In genomic region chr11:114669651-114670168, GRCm38 (mm10) we compare ENCODE assay signal across 8 mouse cellular contexts. TPM values are rescaled to one million over a fixed set of nuclear protein-coding genes. Genes with fewer than 3 reads are reported as not detected.
DNase-seq lines count a peak whose midpoint lies in the region; ATAC-seq and TF ChIP-seq lines count a peak whose summit lies in the region.

No protein-coding gene starts in this region.

- H3K4me2 ChIP-seq in kidney, embryonic 14.5 days (replicated peaks; ENCODE audit: low read depth, low read length): peak overlapping the region; percentile 66
- H3K4me2 ChIP-seq in forebrain, embryonic 12.5 days: peak overlapping the region; percentile 94
- H3K4me2 ChIP-seq in liver, embryonic 12.5 days: peak overlapping the region; percentile 75

- in situ Hi-C loops in ES-E14 (cut with MboI; ENCODE audit: low sequenced_read_pairs in 2 of 2, unreplicated experiment in 2 of 2): no loop called here

- peaks cover 3% of the 10 kb centered on the region; the same call in 1 of the 2 replicates for H3K27me3 ChIP-seq in kidney, embryonic 14.5 days (ENCODE audit: control insufficient read depth, insufficient read depth, low read length)
- peaks cover 13% of the 10 kb centered on the region; the same call in 1 of the 2 replicates for H3K27me3 ChIP-seq in forebrain, embryonic 12.5 days
- peaks cover 13% of the 10 kb centered on the region; the same call in 1 of the 2 replicates for H3K27me3 ChIP-seq in liver, embryonic 12.5 days (replicated peaks)
- no peaks in the 10 kb centered on the region for H3K27me3 ChIP-seq in splenic B cell, adult 2 months (ENCODE audit: control insufficient read depth, insufficient read depth, low read length, poor library complexity, severe bottlenecking)

- H3K27ac ChIP-seq in kidney, embryonic 14.5 days (ENCODE audit: low read depth, low read length): peak overlapping the region; percentile 82; the same call in 1 of the 2 replicates
- H3K27ac ChIP-seq in ES-E14 (ENCODE audit: insufficient read depth, low read depth, low read length, poor library complexity, severe bottlenecking): peak overlapping the region; percentile 55; the same call in 1 of the 2 replicates
- peak overlapping the region; percentile 92; the same call in 1 of the 2 replicates for H3K27ac ChIP-seq in forebrain, embryonic 12.5 days
- H3K27ac ChIP-seq in liver, embryonic 12.5 days: peak overlapping the region; percentile 84

- 17% methylated on average over 12 of the region's 12 CpGs for WGBS in kidney, embryonic 14.5 days
- WGBS in forebrain, embryonic 12.5 days: 24% methylated on average over 12 of the region's 12 CpGs
- WGBS in liver, embryonic 12.5 days (ENCODE audit: insufficient replicate concordance): 9% methylated on average over 12 of the region's 12 CpGs

- no peaks in the 10 kb centered on the region for H3K9me3 ChIP-seq in kidney, embryonic 14.5 days (ENCODE audit: control insufficient read depth, low read length)
- no peaks in the 10 kb centered on the region for H3K9me3 ChIP-seq in ES-E14 (ENCODE audit: control insufficient read depth, insufficient read depth, low read depth, low read length)
- no peaks in the 10 kb centered on the region for H3K9me3 ChIP-seq in forebrain, embryonic 12.5 days
- H3K9me3 ChIP-seq in liver, embryonic 12.5 days (replicated peaks): no peaks in the 10 kb centered on the region

- peak overlapping the region; percentile 98 for H3K9ac ChIP-seq in kidney, embryonic 14.5 days (ENCODE audit: low read depth, low read length)
- peak overlapping the region; percentile 100 for H3K9ac ChIP-seq in ES-E14 (ENCODE audit: insufficient read depth, low read depth, low read length, poor library complexity, severe bottlenecking)
- peak overlapping the region; percentile 92 for H3K9ac ChIP-seq in forebrain, embryonic 12.5 days
- H3K9ac ChIP-seq in liver, embryonic 12.5 days: peak overlapping the region; percentile 89

- H3K4me1 ChIP-seq in kidney, embryonic 14.5 days (ENCODE audit: control insufficient read depth, insufficient read depth, low read length): peaks cover 10% of the 10 kb centered on the region; the same call in 1 of the 2 replicates
- peaks cover 0 to 27% of the 10 kb centered on the region in 2 experiments; a peak in 1 of 4 replicates for H3K4me1 ChIP-seq in ES-E14 (ENCODE audit: control insufficient read depth in 2 of 2, insufficient read depth in 2 of 2, low read length in 2 of 2, poor library complexity in 1 of 2)
- H3K4me1 ChIP-seq in forebrain, embryonic 12.5 days: peaks cover 20% of the 10 kb centered on the region
- peaks cover 61% of the 10 kb centered on the region for H3K4me1 ChIP-seq in liver, embryonic 12.5 days

- DNase-seq in kidney, postnatal 10 days: no peak
- no peak for DNase-seq in ES-E14 (ENCODE audit: low read depth, low spot score)
- DNase-seq in splenic B cell, adult 2 months (ENCODE audit: low read depth, low spot score): peak; percentile 37
- DNase-seq in right cerebral cortex, adult 18-20 months: no peak

- peak overlapping the region; percentile 89 for H3K4me3 ChIP-seq in kidney, embryonic 14.5 days (ENCODE audit: low read length)
- peak overlapping the region; percentile 97 to 99 for H3K4me3 ChIP-seq in ES-E14 (ENCODE audit: insufficient read depth in 1 of 2, low read depth in 1 of 2, low read length in 2 of 2, poor library complexity in 1 of 2, severe bottlenecking in 1 of 2)
- H3K4me3 ChIP-seq in forebrain, embryonic 12.5 days (replicated peaks): peak overlapping the region; percentile 88
- H3K4me3 ChIP-seq in liver, embryonic 12.5 days: peak overlapping the region; percentile 85

- peaks cover 41% of the 10 kb centered on the region for H3K36me3 ChIP-seq in kidney, embryonic 14.5 days (ENCODE audit: control insufficient read depth, insufficient read depth, low read length)
- peaks cover 49% of the 10 kb centered on the region for H3K36me3 ChIP-seq in ES-E14 (ENCODE audit: control insufficient read depth, insufficient read depth, low read length, poor library complexity, severe bottlenecking)
- H3K36me3 ChIP-seq in forebrain, embryonic 12.5 days (replicated peaks): peaks cover 39% of the 10 kb centered on the region
- peaks cover 46% of the 10 kb centered on the region for H3K36me3 ChIP-seq in liver, embryonic 12.5 days
- H3K36me3 ChIP-seq in splenic B cell, adult 2 months (ENCODE audit: control insufficient read depth, insufficient read depth, low read length, poor library complexity, severe bottlenecking): peaks cover 15% of the 10 kb centered on the region

- no peak for ATAC-seq in kidney, embryonic 14.5 days (ENCODE audit: low FRiP score, low TSS enrichment)
- no peak for ATAC-seq in forebrain, embryonic 12.5 days (ENCODE audit: low FRiP score)
- peak; percentile 16; the same call in 1 of the 2 replicates for ATAC-seq in liver, embryonic 12.5 days
- no peak for ATAC-seq in megakaryocyte progenitor cell, adult 5-6 weeks (replicated peaks; ENCODE audit: poor library complexity)

TF ChIP-seq in ES-E14, 5 proteins besides CTCF, POLR2A, EP300 and RAD21:
- TF ChIP-seq ZC3H11A (IDR thresholded peaks at IDR 0.05; ENCODE audit: borderline replicate concordance, low read depth, low read length): no peak
- TF ChIP-seq MAFK (IDR thresholded peaks at IDR 0.05; ENCODE audit: insufficient read depth, low read depth, low read length): no peak
- no peak for TF ChIP-seq CHD2 (IDR thresholded peaks at IDR 0.05; ENCODE audit: low read depth, low read length)
- no peak for TF ChIP-seq HCFC1 (IDR thresholded peaks at IDR 0.05; ENCODE audit: borderline replicate concordance, insufficient read depth, low read length)
- TF ChIP-seq ZNF384 (IDR thresholded peaks at IDR 0.05; ENCODE audit: low read depth, low read length): no peak

RNA-seq across cellular contexts. Expression of gene Rpl38, which starts 1.4 kb away (rescaled TPM):
- 1,061 and 1,397 TPM in 2 replicates for polyA plus RNA-seq in kidney, embryonic 14.5 days (2014; fragmentation: Nextera tagmentation; extraction: Ambion mirVana)
- 2,560 and 3,102 TPM in 2 replicates for total RNA-seq in ES-E14 (2012; rRNA removed)
- 859 and 942 TPM in 2 replicates for polyA plus RNA-seq in forebrain, embryonic 12.5 days (2016; fragmentation: Nextera tagmentation; extraction: Ambion mirVana)
- 1,173 and 1,181 TPM in 2 replicates for polyA plus RNA-seq in liver, embryonic 12.5 days (2016; fragmentation: Nextera tagmentation; extraction: Ambion mirVana)
- 1,088 and 1,176 TPM in 2 replicates for total RNA-seq in megakaryocyte progenitor cell, adult 5-6 weeks (2015)
- 3,319 and 5,175 TPM in 2 replicates for total RNA-seq in megakaryocyte progenitor cell, adult 5-6 weeks (2017)

RNA-seq across cellular contexts. Expression of gene Ttyh2, which starts 5.5 kb away (rescaled TPM):
- polyA plus RNA-seq in kidney, embryonic 14.5 days (2014; fragmentation: Nextera tagmentation; extraction: Ambion mirVana): 9.1 and 10.4 TPM in 2 replicates
- 16.7 and 40.0 TPM in 2 replicates for total RNA-seq in ES-E14 (2012; rRNA removed)
- polyA plus RNA-seq in forebrain, embryonic 12.5 days (2016; fragmentation: Nextera tagmentation; extraction: Ambion mirVana): 11.8 and 13.0 TPM in 2 replicates
- 5.6 and 6.1 TPM in 2 replicates for polyA plus RNA-seq in liver, embryonic 12.5 days (2016; fragmentation: Nextera tagmentation; extraction: Ambion mirVana)
- total RNA-seq in megakaryocyte progenitor cell, adult 5-6 weeks (2015): 3.1 and 4.0 TPM in 2 replicates
- total RNA-seq in megakaryocyte progenitor cell, adult 5-6 weeks (2017): 4.4 and 5.9 TPM in 2 replicates

RNA-seq across cellular contexts. Expression of gene Dnaic2, which starts 57.5 kb away (rescaled TPM):
- polyA plus RNA-seq in kidney, embryonic 14.5 days (2014; fragmentation: Nextera tagmentation; extraction: Ambion mirVana): 0.28 and 0.36 TPM in 2 replicates
- 0.71 and 2.6 TPM in 2 replicates for total RNA-seq in ES-E14 (2012; rRNA removed)
- 1.9 and 2.0 TPM in 2 replicates for polyA plus RNA-seq in forebrain, embryonic 12.5 days (2016; fragmentation: Nextera tagmentation; extraction: Ambion mirVana)
- 0.05 TPM in 1 of 2 replicates, not detected in the other for polyA plus RNA-seq in liver, embryonic 12.5 days (2016; fragmentation: Nextera tagmentation; extraction: Ambion mirVana)
- not detected in 2 replicates for total RNA-seq in megakaryocyte progenitor cell, adult 5-6 weeks (2015)
- total RNA-seq in megakaryocyte progenitor cell, adult 5-6 weeks (2017): not detected in 2 replicates
